ENCODE assay signal across 8 mouse cellular contexts in the genomic region with DNA sequence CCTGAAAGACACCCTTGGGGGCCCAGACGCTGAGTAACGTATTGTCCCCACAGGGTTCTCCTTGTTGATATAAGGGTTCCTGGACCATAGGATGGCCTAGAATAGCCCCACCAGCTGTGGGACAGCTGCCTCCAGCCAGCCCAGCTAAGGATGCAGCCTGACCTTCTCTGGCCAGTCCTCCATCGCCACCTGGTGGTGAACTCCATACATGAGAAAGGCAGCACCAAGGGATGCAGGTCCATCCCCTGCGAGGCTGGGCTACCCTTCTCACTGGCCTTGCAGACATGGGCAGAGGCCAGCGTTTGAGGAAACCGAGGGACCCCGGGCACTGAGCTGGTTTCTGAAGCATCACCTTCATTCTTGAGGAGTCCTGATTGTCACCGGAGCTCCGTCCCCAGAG. TPM values are rescaled to one million over a fixed set of nuclear protein-coding genes. Genes with fewer than 3 reads are reported as not detected.
A peak's percentile ranks its signal among the peaks of the same experiment; 100 is the strongest.
DNase-seq lines count a peak whose midpoint lies in the region; ATAC-seq lines count a peak whose summit lies in the region.

No protein-coding gene starts in this region.

- H3K27me3 ChIP-seq in midbrain, embryonic 10.5 days (ENCODE audit: low read depth, poor library complexity, severe bottlenecking): peaks cover 65% of the 10 kb centered on the region

- 22% methylated on average over 9 of the region's 9 CpGs for WGBS in midbrain, embryonic 10.5 days

- no peak overlapping the region for H3K27ac ChIP-seq in midbrain, embryonic 10.5 days (replicated peaks)

- peaks cover 26% of the 10 kb centered on the region for H3K4me1 ChIP-seq in midbrain, embryonic 10.5 days

- peak; percentile 34 for DNase-seq in T-cell, adult 2 months (ENCODE audit: low spot score)
- peak; percentile 82 to 91 for DNase-seq in cerebellum, postnatal 25 days
- peak; percentile 85 for DNase-seq in gastrocnemius, adult 18-20 months (ENCODE audit: low spot score)
- peak; percentile 65 for DNase-seq in induced T-regulatory cell, adult 2 months (ENCODE audit: low read depth)
- DNase-seq in left cerebral cortex, adult 8-10 months (ENCODE audit: low spot score in 2 of 2): peak; percentile 41 to 68
- DNase-seq in midbrain, embryonic 10.5 days (ENCODE audit: low spot score): peak; percentile 87
- peak; percentile 68 for DNase-seq in skeletal muscle tissue, adult 2 months (ENCODE audit: low read depth, low spot score)

- H3K4me3 ChIP-seq in midbrain, embryonic 10.5 days: no peak overlapping the region

- ATAC-seq in monocyte, adult 5-6 weeks (replicated peaks; ENCODE audit: insufficient number of reproducible peaks, low FRiP score, low TSS enrichment, poor library complexity, severe bottlenecking): no peak

- no peaks in the 10 kb centered on the region for H3K9me3 ChIP-seq in midbrain, embryonic 10.5 days (replicated peaks)

- H3K36me3 ChIP-seq in midbrain, embryonic 10.5 days: no peaks in the 10 kb centered on the region

RNA-seq across cellular contexts. Expression of a gene that starts 15.5 kb away (rescaled TPM):
- total RNA-seq in gastrocnemius, adult 18-20 months (2021): 1 to 10 TPM; 1.9 to 2.7 TPM
- under 1 TPM; 0.20 to 0.37 (median 0.34) TPM for total RNA-seq in left cerebral cortex, adult 8-10 months (2022)
- polyA plus RNA-seq in midbrain, embryonic 10.5 days (2016; fragmentation: Nextera tagmentation; extraction: Ambion mirVana): not detected in 2 replicates
- not detected in 3 replicates for total RNA-seq in monocyte, adult 5-6 weeks (2017)

RNA-seq across cellular contexts. Expression of a gene that starts 42.8 kb away (rescaled TPM):
- not detected for total RNA-seq in gastrocnemius, adult 18-20 months (2021)
- total RNA-seq in left cerebral cortex, adult 8-10 months (2022): 100 to 1,000 TPM; 115 to 127 (median 124) TPM
- polyA plus RNA-seq in midbrain, embryonic 10.5 days (2016; fragmentation: Nextera tagmentation; extraction: Ambion mirVana): 2.8 and 4.9 TPM in 2 replicates
- not detected in 3 replicates for total RNA-seq in monocyte, adult 5-6 weeks (2017)

Comparison
In these comparisons a context has a peak if more than half of its experiments do, and no peak if none do; other contexts are left out.
1. DNase-seq: peak in every context shown above with its lines; median percentile 87 in midbrain, embryonic 10.5 days; 86 in cerebellum, postnatal 25 days; 85 in gastrocnemius, adult 18-20 months; 68 in skeletal muscle tissue, adult 2 months; 65 in induced T-regulatory cell, adult 2 months; 54 in left cerebral cortex, adult 8-10 months; 34 in T-cell, adult 2 months.
2. RNA of a gene that starts 42.8 kb away (total RNA-seq): 115 to 127 TPM in left cerebral cortex, adult 8-10 months; not detected in gastrocnemius, adult 18-20 months and not detected in monocyte, adult 5-6 weeks; every median in the first group is over 100 times any median in the second.